Mouse (Mus musculus): ENCODE measurements around the gene Ppp1r9a.

The Ppp1r9a gene

GRCm38 (mm10) chr6:5054446-5055095 is 151.9 kb downstream of the Ppp1r9a start:
- no peak for DNase-seq

DNA sequence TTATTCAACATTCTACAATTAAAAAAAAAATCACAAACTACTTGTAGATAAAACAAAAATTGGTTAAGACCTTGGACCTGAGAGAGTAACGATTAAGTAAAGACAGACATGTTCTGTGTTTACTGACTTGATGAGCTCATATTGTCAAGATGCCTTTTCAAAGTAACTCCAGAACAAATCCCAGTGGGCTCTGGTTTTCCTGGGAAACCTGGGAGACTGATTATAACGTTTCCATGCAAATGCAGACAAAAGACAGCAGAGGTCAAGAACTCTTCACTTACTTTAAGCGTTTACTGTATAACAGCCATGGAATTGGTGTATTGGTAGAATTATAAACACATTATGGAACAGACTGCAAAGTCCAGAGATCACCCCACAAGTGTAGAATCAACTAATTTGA is 172.0 kb downstream of the Ppp1r9a start:
- no peak for DNase-seq

DNA sequence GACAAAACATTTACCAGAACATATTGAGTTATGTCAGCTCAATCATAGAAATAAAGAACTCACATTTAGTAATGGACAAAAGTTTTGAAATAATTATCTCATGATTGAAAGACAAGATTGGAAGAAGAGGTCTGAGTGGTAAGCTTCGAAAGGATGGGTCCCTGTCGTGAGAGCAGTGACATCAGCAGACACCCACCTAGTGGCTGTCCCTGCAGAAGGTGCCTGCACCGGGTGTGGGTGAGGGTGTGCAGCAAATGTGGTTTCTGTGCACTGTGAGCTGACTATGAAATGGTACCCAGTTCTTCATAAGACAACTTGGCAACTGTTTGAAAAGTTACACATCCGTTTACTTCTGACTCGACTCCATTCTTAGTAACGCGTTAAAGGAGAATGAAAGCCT is 173.0 kb downstream of the Ppp1r9a start:
- DNase-seq: no peak

DNA sequence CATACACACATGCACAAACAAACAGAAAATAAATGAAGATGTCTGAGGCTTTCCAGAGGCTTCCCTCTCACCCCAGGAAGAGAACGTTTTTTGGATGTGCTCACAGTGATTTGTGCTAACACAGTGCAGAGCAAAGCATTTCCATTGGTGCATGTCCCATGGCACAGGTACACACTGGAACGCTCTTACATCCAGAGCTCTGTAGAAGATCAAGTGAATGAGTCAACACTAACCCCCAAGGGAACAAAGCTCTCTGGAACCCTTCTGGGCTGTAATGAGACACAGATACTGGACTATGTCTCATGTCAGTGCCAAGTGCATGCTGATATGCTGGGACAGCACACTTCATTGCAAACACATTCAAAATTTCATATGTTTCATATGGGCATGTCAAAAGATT is 175.3 kb downstream of the Ppp1r9a start:
- no peak for DNase-seq

DNA sequence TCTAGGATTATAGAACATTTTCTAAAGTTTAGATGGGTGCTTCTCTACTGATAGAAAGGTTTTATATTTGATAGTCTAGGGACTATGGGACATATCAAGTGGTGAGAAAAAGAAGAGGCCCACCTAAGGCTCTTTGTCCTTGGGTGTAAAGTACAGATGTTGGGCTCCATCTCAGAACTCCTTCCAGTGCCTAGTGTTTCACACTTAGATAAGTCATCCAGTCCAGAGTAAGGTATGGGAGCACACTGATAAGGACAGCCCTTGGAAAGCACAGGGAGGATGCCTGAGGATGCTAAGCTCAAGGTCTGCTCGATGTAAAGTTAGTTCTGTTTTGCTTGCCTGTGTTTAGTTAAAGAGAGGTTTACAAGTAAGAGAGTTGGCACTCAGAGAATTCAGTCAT is 176.4 kb downstream of the Ppp1r9a start:
- DNase-seq: no peak

- DNase-seq: no peak
Observed at GRCm38 (mm10) chr6:5080094-5080493, 177.4 kb downstream of the Ppp1r9a start.

- no peak for DNase-seq
Observed at GRCm38 (mm10) chr6:5080496-5080895, 177.8 kb downstream of the Ppp1r9a start.

GRCm38 (mm10) chr6:5081099-5081498 is 178.4 kb downstream of the Ppp1r9a start:
- no peak for DNase-seq

GRCm38 (mm10) chr6:5082144-5082543 is 179.4 kb downstream of the Ppp1r9a start:
- no peak for DNase-seq

DNA sequence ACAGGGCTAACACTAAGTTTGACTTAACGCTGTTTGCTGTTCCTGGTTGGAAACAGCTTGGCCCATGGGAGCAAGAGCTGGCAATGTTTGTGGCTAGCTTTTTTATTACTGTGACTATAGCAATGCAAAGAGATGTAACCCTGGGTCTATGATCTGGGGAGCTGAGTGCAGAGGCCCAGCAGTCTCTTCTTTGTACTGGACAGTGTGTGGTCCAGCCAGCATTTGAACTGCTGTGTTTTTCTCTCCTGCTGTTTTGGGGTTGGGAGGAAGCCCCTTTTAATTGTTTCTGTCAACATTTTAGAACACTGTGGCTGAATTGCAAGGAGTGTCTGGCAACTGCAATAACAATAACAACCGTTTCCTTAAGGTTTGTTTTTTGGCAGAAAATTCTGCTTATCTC is 180.0 kb downstream of the Ppp1r9a start:
- DNase-seq: no peak

GRCm38 (mm10) chr6:5083957-5084356 is 181.2 kb downstream of the Ppp1r9a start:
- no peak for DNase-seq

GRCm38 (mm10) chr6:5091873-5092272 is 189.2 kb downstream of the Ppp1r9a start:
- no peak for DNase-seq

- no peak for DNase-seq
Observed at GRCm38 (mm10) chr6:5092795-5093194, 190.1 kb downstream of the Ppp1r9a start.

- peak; percentile 81 for DNase-seq
Observed at GRCm38 (mm10) chr6:5093516-5093915, 190.8 kb downstream of the Ppp1r9a start.

GRCm38 (mm10) chr6:5095365-5095973 is 192.8 kb downstream of the Ppp1r9a start:
- no peak for DNase-seq

DNA sequence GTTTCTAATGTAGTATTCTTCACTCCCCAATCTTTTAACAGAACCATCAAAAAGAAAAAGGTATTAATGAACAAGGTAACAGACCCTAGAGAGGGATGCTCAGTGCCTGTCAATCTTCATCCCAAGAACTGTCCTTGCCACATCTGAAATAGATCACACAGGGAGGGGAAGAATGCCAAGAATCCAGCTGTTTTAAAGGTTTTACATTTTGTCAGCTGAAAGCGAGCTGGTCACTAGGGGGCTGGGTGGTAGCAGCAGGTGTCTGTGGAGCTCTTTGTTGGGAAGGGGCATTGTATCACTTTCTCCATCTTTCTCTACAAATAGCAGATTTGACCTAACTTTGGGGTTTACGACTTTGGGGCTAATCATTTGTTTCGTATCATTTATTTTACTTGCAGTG is 194.6 kb downstream of the Ppp1r9a start:
- no peak for DNase-seq

- DNase-seq: no peak
Observed at GRCm38 (mm10) chr6:5099282-5099681, 196.6 kb downstream of the Ppp1r9a start.

GRCm38 (mm10) chr6:5099842-5100241 is 197.1 kb downstream of the Ppp1r9a start:
- no peak for DNase-seq

- DNase-seq: no peak
Observed at GRCm38 (mm10) chr6:5100347-5100746, 197.6 kb downstream of the Ppp1r9a start.

GRCm38 (mm10) chr6:5102741-5103140 is 200.0 kb downstream of the Ppp1r9a start:
- no peak for DNase-seq

DNA sequence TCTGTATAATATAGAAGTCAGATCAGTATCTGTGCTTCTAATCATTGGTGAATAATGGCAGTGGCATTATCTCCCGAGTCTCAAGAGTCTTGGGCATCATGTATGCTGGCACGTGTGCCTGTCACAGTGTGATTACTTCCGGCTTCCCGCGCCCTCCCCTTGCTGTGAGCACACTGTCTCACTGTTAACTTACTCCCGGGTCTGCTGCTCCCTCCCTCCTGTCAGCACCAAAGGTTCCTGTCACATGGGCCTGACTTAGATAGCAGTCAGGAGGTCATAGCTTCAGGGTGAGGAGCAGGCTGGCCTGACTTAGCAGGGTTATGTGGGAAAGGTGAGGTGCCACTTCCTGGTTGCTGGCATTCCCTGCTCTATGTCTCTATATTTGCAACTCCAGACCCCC is 201.1 kb downstream of the Ppp1r9a start:
- no peak for DNase-seq

DNA sequence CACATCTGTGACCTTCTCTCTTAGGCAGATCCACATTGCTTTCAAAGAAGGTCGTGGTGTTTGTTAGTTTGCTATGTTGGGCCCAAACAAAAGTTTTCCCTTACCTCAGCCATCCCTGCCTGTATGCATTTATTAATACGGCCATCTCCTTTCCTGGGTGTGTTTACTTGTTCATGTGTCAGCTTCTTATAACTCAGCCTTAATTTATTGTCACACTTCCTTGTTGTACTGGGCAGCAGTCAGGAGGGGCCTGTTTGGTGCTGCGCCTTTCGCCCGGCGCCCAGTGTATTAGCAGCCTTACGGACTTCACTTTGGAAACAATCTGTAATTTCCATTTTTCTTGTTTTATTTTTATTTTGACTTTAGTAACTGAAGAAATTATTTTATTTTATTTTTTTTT is 201.5 kb downstream of the Ppp1r9a start:
- DNase-seq: no peak

DNA sequence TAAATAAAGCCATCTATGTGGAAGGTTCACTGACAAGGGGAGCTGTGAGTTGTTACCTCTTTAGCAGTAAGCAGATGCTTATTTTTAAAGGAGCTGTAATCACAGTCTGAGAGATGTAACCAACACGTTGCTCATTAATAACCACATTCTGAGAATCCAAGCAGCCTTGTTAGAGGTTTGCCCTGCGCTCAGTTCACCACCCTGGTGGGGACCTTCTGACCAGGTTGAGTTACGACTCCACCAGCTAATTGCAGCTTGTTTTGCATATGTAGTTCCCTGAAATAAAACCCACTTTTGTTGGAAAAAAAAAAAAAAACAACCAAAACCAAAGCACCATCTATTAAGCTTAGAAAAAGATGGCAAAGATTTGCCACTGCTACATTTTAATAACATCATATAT is 205.8 kb downstream of the Ppp1r9a start:
- no peak for DNase-seq

DNA sequence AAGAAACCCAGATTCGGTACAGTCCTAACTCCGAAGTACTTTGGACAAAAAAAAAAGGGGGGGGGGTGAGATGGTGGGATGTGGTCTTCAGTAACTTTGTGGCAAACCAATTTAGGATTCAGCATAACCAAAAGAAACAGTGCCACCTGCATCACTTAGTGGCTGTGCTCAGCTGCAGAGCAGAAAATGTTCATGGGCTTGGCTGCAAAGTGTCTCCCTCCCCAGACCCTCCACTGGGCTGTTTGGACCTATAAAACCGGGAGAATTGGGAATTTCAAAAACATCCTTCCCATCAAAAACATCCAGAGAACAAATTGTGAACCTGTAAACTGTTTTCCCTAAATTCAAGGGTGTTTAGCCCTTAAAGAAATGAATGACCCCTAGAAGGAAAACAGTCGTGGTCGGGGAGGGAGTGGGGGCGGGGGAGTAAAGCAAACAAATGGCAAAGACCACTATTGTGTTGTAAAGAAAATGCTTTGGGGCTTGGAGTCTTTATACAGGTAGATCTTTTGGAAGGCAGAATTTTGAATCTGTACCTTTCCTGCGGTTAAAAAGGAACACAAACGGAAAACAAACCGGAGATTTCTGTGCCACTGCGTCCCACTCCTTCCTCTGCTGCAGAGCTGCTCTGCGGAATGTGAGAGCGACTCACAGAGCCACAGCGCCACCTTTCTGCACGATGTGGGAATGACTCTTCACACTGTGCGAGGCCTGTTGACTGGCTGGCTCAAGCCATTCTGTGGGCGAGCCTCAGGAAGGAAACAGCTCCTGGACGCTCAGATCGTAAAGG is 207.4 kb downstream of the Ppp1r9a start:
- DNase-seq: peak; percentile 93

Data from lung, postnatal 10 days (tissue).